Mouse (Mus musculus) forebrain, postnatal 0 days (tissue): ENCODE results near the gene Enox1. TPM values are rescaled to one million over a fixed set of nuclear protein-coding genes. Genes with fewer than 3 reads are reported as not detected.
"Not testable (repeated sequence)": the region's sequence is repeated elsewhere in the genome, so short reads cannot be mapped to it uniquely, and the experiment has no call there.

Source experiments
- ATAC-seq: fragments of 200-750 bp; cut with Nextera tagmentation; 2 replicates; pipeline ENCODE4 v1.8.0; 2017; ENCODE audit warnings: mild to moderate bottlenecking, moderate library complexity
- DNase-seq: peaks from one replicate; pipeline ENCODE4 v3.0.0-alpha.2; 2015
- H3K27ac ChIP-seq: fragments of 300-500 bp; sonication (generic); 2 replicates; pipeline ENCODE4 v1.5.1; 2014; ENCODE audit warnings: low read depth, mild to moderate bottlenecking, antibody characterized with exemption, low read length, moderate library complexity, mixed read lengths
- H3K27me3 ChIP-seq: fragments of 300-500 bp; sonication (generic); 2 replicates; pipeline ENCODE4 v1.6.1; 2014; ENCODE audit warnings: mild to moderate bottlenecking, low read length, mixed read lengths; ENCODE audit not compliant: insufficient read depth
- H3K36me3 ChIP-seq: fragments of 300-500 bp; sonication (generic); 2 replicates; pipeline ENCODE4 v1.6.1; 2014; ENCODE audit warnings: mild to moderate bottlenecking, moderate library complexity; ENCODE audit not compliant: insufficient read depth
- H3K4me1 ChIP-seq: fragments of 300-500 bp; sonication (generic); 2 replicates; pipeline ENCODE4 v1.6.1; 2014; ENCODE audit warnings: antibody characterized with exemption; ENCODE audit not compliant: insufficient read depth
- H3K4me2 ChIP-seq: fragments of 300-500 bp; sonication (generic); 2 replicates; pipeline ENCODE4 v1.6.1; 2014; ENCODE audit warnings: low read depth, mild to moderate bottlenecking, moderate library complexity
- H3K4me3 ChIP-seq: fragments of 300-500 bp; sonication (generic); 2 replicates; pipeline ENCODE4 v1.5.1; 2014; ENCODE audit warnings: low read depth, low read length, mixed read lengths
- H3K9ac ChIP-seq: fragments of 300-500 bp; sonication (generic); 2 replicates; pipeline ENCODE4 v1.6.1; 2014; ENCODE audit warnings: mild to moderate bottlenecking
- H3K9me3 ChIP-seq: fragments of 300-500 bp; sonication (generic); 2 replicates; pipeline ENCODE4 v1.6.1; 2016; ENCODE audit warnings: low read length
- CTCF ChIP-seq: sonication (generic); IDR thresholded peaks from 2 replicates; pipeline ENCODE4 v1.5.1; 2016; ENCODE audit warnings: antibody characterized with exemption, control low read depth, low read depth
- WGBS: fragments of 180-500 bp; shearing (Covaris S2); extraction: QIAGEN DNeasy Blood & Tissue Kit; methylation state at CpG from one replicate; pipeline ENCODE4 v1.1.7; 2014; 5-methylcytosine and 5-hydroxymethylcytosine counted together
- polyA plus RNA-seq: library from polyadenylated mRNA; unstranded; fragments of >200 nt; fragmentation: Nextera tagmentation; extraction: Ambion mirVana; gene quantifications from 2 replicates; pipeline ENCODE4 v1.2.1, GENCODE M21; 2015
- total RNA-seq: library from RNA; depleted of rRNA; stranded (reverse); fragments of >200 nt; gene quantifications from 2 replicates; pipeline ENCODE4 v1.2.3, GENCODE M21; 2014; rRNA removed

Gene Enox1
- total RNA-seq, result 61.7 and 61.8 TPM in 2 replicates
- 33.9 and 39.9 TPM in 2 replicates for polyA plus RNA-seq

- Histone ChIP-seq H3K9me3 (no peaks in the 10 kb centered on the region), H3K4me1 (peaks cover 22% of the 10 kb centered on the region; the same call in 1 of the 2 replicates), H3K4me2 (peak within 1 kb of the TSS; percentile 87), H3K9ac (peak within 1 kb of the TSS; percentile 95), H3K27me3 (no peaks in the 10 kb centered on the region), H3K4me3 (peak within 1 kb of the TSS; percentile 98), H3K36me3 (no peaks in the 10 kb centered on the region), H3K27ac (peak within 1 kb of the TSS; percentile 93)
- ATAC-seq, result peak; percentile 93
- WGBS, result 3% methylated on average over 73 of the region's 73 CpGs
- DNase-seq, result peak; percentile 98
- TF ChIP-seq CTCF, result peak; percentile 54
These were observed at the start of gene Enox1 for GRCm38 (mm10) chr14:77156222-77156910. TSS of gene Enox1 (plus strand) at chr14:77156763.

GRCm38 (mm10) chr14:77110622-77111021, 45.9 kb upstream of the Enox1 start:
- not testable (repeated sequence) for H3K4me2 ChIP-seq, H3K9me3 ChIP-seq, H3K27ac ChIP-seq, H3K27me3 ChIP-seq, ATAC-seq, H3K4me1 ChIP-seq, H3K9ac ChIP-seq, H3K4me3 ChIP-seq, DNase-seq, H3K36me3 ChIP-seq
- 79% methylated on average over 5 of the region's 5 CpGs for WGBS

- H3K27ac ChIP-seq, result no peak overlapping the region
- no peak for DNase-seq
- ATAC-seq, result no peak
- no peaks in the 10 kb centered on the region for H3K36me3 ChIP-seq
- H3K4me3 ChIP-seq, result no peak overlapping the region
- H3K4me1 ChIP-seq, result no peaks in the 10 kb centered on the region
- no peak for TF ChIP-seq CTCF
- H3K9ac ChIP-seq, result no peak overlapping the region
- no peaks in the 10 kb centered on the region for H3K9me3 ChIP-seq
- 94% methylated on average over 5 of the region's 5 CpGs for WGBS
- no peak overlapping the region for H3K4me2 ChIP-seq
- H3K27me3 ChIP-seq, result no peaks in the 10 kb centered on the region
These were observed 26.0 kb upstream of the Enox1 start for GRCm38 (mm10) chr14:77130612-77131011.

- 24% methylated on average over 6 of the region's 6 CpGs for WGBS
- no peak for TF ChIP-seq CTCF
- H3K27ac ChIP-seq, result no peak overlapping the region
- H3K27me3 ChIP-seq, result no peaks in the 10 kb centered on the region
- no peaks in the 10 kb centered on the region for H3K36me3 ChIP-seq
- H3K4me3 ChIP-seq, result no peak overlapping the region
- ATAC-seq (no peak), DNase-seq (no peak)
- no peaks in the 10 kb centered on the region for H3K4me1 ChIP-seq
- H3K9me3 ChIP-seq, result no peaks in the 10 kb centered on the region
- no peak overlapping the region for H3K9ac ChIP-seq
- no peak overlapping the region for H3K4me2 ChIP-seq
These were observed 19.6 kb upstream of the Enox1 start for GRCm38 (mm10) chr14:77136936-77137335.

DNA sequence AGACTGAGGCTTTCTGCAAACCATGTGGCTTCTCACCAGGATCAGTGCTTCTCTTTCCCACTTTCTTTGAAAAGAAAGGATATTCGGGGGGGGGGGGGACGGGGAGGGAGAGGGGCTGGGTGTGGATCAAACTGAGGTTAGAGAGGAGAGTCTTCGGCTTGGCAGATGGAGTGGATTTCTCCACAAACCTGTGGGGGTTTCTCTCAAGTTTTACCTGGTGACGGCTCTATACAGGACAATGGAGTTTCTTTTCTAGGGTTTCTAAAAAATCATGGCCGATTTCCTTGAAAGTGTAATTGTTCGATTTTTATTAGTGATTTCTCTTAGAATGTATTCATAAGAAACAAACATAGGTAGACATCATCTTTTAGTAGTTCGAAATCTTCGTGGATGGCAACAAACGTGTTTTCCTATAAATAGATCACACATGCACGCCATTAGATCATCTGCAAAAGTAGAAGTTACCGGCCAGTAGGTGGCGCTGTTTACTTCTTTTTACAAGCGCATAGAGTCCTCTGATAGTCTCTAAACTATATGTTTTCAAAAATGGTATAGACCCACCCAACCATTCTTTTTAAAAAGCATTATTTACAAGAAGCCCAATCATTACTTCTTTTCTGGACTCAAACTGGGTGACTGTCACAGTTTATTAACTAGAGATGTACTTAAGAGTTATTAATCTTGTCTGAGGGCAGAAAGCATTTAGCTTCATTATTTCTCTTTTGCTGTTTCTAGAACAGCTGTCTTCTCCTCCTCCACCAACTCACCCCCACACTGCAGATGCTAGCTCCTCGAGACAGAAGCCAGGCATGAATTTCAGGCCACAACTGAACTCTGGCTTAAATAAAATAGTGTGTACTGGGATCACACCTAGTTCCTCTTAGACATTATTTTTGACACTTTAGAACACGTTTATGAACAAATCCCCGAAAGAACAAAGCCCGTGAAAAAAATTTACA, 15.0 kb upstream of the Enox1 start:
- Histone ChIP-seq H3K27ac (no peak overlapping the region), H3K4me1 (no peaks in the 10 kb centered on the region), H3K9ac (no peak overlapping the region), H3K4me2 (no peak overlapping the region), H3K4me3 (no peak overlapping the region), H3K9me3 (no peaks in the 10 kb centered on the region), H3K27me3 (no peaks in the 10 kb centered on the region), H3K36me3 (no peaks in the 10 kb centered on the region)
- ATAC-seq (peak; percentile 94), DNase-seq (peak; percentile 95)
- TF ChIP-seq CTCF, result peak; percentile 84
- 26% methylated on average over 17 of the region's 17 CpGs for WGBS

- H3K9me3 ChIP-seq, result no peaks in the 10 kb centered on the region
- no peaks in the 10 kb centered on the region for H3K36me3 ChIP-seq
- no peak overlapping the region for H3K9ac ChIP-seq
- H3K4me2 ChIP-seq, result no peak overlapping the region
- no peaks in the 10 kb centered on the region for H3K4me1 ChIP-seq
- H3K4me3 ChIP-seq, result no peak overlapping the region
- no peak for TF ChIP-seq CTCF
- no peak for DNase-seq
- no peak for ATAC-seq
- no peak overlapping the region for H3K27ac ChIP-seq
- H3K27me3 ChIP-seq, result no peaks in the 10 kb centered on the region
- WGBS, result 85% methylated on average over 4 of the region's 4 CpGs
These were observed 11.5 kb upstream of the Enox1 start for GRCm38 (mm10) chr14:77145103-77145502.

DNA sequence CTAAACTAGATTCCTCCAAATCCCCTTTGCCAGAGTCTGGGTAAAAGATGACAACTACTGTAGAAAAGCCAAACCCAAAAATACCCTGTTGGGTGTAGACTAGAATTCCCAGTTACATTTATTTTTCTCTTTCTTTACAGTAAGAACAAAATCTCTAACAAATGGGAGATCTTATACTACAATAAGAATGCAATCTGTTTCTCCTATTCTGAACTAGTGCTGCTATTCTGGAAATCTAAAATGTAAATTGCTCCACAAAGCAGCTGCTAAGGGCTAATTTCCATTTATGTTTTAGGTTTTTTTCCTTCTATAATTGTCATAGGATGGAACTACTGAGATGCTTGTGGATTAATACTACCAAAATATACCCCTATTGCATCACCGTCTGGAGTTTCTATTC, 8.9 kb upstream of the Enox1 start:
- Histone ChIP-seq H3K27ac (no peak overlapping the region), H3K4me1 (no peaks in the 10 kb centered on the region), H3K27me3 (no peaks in the 10 kb centered on the region), H3K36me3 (no peaks in the 10 kb centered on the region), H3K9me3 (no peaks in the 10 kb centered on the region), H3K4me3 (no peak overlapping the region), H3K9ac (no peak overlapping the region), H3K4me2 (no peak overlapping the region)
- ATAC-seq (peak; percentile 34; the same call in 1 of the 2 replicates), DNase-seq (peak; percentile 29)
- no peak for TF ChIP-seq CTCF
- 45% methylated on average over 1 of the region's 1 CpGs for WGBS
